Mouse (Mus musculus): ENCODE measurements around the gene Krt33b.

Krt33b gene

DNA sequence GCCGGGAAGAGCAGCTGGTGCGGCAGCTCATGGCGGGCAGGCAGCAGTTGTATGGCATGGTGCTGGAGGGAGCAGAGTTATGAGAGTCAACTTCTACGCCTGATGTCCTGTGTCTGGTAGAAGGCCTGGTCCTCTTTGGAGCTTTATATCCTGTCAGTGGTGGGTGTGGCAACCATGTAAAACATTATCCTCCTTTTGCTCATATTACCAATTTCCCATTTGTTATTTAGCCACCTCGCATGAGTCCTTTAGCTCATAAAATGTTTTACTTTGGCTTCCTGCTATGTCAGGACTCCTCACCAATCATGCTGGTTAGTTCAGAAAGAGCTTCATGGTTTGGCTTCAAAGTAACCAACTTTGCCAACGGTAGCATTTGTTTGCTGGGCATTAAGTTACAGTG, at the start of gene Krt33b:
Krt33b (minus strand) TSS at position 101 of the 400 bp plus-strand sequence.
- DNase-seq: no peak

DNA sequence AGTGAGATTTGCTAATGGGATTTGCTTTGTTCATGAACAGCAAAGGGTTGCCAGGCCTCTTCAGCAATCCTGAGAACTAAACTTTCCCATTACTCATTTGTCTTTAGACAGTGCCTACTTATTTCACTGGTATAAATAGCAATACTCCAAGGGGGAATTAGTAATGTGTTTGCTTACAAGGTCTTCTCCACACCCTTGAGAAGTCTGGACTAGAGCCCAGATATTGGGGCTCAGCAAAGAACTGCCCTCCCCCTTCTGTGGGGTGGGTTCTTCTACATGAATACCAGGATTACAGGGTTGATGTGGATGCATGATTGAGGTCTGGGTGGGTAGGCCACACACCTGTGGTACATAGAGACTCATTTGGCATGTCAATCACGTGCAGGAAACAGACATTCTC, 44.2 kb upstream of the Krt33b start:
- DNase-seq: no peak

DNA sequence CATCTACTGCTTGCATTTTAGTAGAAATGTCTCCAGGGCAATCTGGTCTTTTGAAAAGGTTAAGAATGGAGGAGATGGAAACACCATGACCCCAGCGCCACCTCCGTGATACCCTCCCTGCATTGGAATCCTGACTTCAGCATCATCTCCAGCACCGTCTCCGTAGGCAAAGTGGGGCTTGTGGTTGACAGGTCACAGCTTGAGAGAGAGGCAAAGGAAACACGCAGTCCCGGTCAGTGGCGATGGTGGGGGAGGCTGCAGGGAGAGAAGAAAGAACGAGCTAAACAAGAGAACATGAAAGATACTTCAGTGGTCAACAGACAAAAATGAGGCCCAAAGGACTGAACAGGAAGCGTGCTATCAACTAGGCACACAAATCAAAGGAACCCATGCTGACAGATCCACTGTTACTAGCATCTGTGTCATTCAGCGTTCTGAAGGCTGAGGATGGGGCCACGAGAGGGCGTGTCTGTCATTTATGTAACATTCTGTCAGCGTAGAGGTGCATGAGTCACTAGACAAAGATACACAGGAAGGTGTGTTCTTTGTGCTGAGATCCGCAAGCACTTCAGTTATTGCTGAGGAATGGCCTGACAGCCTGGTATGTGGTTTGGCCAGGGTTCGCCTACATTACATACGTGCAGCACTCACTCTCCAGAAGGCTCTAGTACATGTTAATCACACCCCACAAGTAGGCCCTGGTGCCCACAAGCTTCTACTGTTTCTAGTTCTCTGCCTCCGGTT, 37.8 kb upstream of the Krt33b start:
- no peak for DNase-seq

DNA sequence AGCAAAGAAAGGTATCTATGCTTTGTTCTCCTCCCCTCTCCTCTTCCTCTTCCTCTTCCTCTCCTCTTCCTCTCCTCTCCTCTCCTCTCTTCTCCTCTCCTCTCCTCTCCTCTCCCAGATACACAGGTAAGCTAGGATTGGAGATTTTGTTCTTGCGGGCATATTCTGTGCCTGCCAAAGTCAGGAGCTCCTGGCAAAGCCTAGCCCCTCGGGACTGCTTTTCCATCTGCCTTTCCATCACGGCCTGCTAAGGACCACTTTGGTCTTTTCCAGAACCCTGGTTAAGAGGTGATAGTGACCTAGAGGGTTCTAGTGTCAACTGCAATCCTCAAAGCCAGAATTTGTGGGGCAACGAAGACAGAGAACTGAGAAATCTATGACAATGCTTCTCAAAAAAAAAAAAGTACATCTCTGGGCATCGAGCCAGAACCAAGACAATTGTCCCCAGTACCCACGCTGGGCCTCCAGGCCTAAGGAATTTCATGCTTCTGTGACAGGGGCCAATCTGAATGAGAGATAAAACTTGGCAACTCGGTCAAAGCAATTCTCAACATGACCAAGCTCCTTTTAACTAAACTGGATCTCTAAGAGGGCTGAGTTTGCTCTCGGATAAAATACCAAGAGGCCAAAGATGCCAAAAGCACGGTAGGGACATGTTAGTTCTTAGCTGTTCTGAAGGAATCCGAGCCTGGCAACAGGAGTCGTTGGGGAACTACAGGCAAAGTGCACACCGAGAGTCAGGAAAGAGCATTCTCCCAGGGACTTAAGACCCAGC, 36.8 kb upstream of the Krt33b start:
- DNase-seq: no peak

DNA sequence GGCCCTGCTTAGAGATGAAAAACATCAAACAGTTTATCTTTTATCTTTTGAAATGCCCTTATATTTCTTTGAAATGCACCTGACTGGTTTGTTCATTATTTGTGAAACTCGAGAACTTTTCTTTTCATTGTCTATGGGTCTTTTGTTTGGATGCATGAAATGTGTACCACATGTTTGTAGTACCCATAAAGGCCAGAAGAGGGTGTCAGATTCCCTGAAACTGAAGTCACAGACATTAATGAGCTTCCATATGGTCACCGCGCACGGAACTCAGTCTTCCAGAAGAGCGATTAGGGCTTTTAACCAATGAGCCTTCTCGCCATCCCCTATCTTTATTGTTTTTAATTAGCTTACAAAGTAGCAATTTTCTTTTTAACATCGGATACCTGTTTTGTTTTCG, 29.2 kb upstream of the Krt33b start:
- DNase-seq: no peak

DNA sequence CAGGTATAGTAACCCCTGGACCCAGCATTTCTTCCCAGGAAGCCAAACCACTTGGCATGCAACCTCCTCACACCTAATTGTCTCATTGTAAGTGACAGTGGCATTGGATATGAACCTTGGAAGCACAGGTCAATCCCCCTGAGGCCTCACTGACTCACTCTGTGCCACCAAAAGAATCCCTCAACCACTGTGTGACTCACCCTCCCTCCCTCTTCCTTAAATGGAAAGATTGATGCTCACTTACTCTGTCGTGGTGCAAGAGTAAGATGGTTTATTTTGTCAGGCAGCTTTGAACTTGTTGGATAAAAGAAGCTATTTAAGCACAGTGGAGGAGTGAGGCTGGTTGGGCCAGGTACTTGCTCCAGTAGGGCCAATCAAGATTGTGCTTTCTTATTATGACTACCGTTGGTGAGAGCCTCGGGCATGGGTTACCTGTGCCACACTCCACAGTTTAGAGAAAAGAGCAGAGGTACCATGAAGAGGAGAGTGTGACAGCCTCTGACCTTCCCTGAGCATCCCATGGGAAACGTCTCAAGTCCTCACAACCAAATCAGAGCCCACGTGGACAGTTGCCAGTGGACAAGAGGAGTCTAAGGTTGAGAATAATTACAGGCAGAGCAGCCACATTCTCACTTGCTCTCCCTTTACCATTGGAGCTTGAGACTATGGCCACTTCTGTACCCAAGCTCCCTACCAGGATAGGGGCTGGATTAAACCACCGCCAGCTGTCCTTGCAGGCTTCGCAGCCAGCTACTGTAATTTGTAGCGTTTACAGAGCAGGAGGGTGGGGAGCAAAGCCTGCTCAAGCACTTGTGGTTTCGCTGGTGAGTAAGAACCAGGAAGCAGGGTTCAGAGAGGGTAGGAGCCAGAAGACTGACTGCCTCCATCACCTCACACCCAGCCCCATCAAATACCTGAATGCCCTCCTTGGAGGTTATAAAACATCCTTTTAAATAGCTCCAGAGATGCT, 26.3 kb upstream of the Krt33b start:
- no peak for DNase-seq

DNA sequence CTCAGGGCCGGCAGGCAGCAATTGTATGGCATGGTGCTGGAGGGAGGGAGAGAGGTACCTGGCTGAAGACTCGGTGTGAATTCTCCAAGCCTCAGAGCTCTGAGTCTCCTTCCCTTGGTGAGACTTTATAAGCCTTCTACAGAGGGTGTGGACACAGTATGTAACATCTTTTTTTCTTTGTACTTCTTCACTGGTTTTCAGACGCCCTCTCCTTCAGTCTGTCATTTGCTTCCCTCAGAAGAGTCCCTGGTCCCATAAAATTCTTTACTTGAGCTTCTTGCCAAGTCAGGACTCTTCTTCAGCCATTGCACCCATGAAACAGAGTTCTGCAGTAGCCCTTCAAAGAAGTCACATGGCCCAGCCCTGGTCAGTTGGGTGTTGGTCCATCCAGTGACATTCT, 20.8 kb upstream of the Krt33b start, which contains the start of gene Krt31:
Krt31 (minus strand) TSS at position 101 of the 400 bp plus-strand sequence.
- DNase-seq: no peak

DNA sequence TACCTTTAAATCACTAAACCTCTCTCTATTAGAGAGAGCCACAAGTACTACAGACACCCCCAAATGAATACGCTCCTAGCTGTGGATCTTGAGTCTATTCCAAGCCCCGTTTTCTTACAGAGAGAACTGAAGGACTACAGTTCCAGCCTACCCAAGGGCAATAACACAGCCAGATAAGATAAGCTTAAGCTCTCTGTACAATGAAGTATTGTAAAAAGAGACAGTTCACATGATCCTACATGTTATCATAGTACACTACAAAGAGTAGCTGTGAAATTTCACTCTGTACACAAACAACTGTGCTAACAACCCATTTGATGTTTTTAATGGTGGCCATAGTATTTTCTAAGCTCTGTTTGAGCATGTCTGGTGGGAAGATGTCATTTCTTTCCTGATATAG, 17.5 kb upstream of the Krt33b start:
- no peak for DNase-seq

DNA sequence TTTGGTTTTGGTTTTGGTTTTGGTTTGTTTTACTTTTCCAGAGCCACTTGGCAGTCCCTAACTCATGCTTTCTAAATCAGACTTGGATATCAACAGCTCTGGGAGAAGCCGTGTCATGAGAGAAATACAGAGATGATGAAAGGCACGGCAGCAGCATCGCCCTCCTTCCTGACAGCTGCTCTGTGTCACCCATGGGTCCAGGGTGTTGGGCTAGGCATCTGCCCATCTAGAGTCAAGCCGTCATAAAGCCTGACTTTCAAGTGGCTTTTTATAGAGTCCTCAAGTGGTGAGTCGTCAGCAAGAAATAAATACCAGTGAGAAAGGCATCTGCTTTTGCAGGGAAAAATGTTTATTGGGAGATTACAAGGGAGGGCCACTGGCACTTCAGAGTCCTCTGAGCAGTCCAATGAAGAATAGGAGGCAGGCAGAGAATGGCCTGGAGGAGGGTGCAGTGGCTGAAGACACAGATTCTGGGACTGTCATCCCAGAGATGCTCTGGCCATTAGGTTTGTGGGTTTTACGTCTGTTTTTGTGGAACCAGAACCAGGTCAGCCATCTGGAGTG, 16.7 kb upstream of the Krt33b start:
- no peak for DNase-seq

DNA sequence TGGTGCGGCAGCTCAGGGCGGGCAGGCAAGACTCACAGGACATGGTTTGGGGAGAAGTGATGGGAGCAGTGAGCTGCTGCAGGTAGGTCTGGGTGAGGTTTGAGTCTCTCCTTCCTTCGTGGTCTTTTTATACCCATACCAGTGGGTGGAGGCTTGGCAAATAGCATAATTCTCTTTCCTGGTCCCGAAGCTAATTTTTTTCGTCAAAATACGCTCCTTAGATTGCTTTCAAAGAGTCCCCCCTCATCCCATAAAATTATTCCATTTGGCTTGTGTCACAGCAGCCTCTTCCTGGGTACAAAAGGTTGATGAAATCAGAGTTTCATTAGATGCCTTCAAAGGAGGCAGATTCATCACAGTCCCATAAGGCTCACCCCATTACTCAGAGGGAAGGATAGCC, 11.8 kb upstream of the Krt33b start, which contains the start of gene Krt34:
Krt34 (minus strand) TSS at position 101 of the 400 bp plus-strand sequence.
- DNase-seq: no peak

DNA sequence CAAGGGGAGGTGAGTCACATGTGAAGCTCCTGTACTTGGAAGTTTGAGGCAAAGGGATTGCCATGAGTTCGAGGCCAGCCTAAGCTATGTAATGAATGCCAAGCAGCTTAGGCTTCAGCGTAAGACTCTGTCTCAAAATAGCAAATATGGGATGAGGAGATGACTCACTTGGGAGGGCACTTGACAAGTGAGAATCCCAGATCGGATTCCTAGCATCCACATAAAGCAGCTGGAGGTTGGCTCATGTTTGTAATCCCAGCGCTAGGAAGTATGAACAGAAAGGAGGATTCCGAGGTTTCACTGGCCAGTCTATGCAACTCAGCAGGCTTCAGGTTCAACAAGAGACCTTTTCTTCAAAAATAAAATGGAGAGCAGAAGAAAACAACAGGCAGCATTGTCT, 8.2 kb downstream of the Krt33b start:
- no peak for DNase-seq

DNA sequence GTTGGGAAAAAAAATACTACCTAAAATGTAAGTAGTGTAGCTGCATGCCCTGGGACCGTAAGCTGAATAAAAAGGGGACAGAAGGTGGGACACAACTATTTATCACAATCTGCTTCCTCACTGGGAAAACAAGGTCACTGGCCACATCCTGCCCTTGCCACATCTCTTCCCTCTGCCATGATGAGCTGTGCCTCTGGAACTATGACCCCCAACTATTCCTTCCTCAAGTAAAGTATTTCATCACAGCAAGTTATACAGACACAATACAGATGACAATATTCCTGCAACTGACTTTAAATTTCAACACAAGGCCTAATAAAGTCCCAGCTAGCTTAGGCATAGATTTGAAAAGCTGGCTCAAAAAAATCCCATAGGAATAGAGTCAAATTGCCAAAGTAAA, 10.2 kb downstream of the Krt33b start:
- no peak for DNase-seq

DNA sequence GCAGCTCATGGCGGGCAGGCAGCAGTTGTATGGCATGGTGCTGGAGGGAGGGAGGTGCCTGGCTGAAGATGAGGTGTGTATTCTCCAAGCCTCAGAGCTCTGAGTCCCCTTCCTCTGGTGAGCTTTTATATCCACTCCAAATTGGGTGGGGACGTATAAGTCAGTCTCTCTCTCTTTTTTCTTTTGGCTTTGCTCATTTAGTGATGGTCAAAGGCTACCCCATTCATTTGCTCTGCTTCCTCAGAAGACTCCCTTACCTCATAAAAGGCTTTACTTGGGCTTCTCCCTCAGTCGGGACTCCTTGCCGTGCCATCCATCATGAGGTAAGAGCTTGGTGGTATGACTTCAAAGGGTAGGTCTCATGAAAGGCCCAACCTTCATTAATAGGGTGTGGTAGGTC, 13.6 kb downstream of the Krt33b start, which contains the start of gene Krt33a:
Krt33a (minus strand) TSS at position 101 of the 400 bp plus-strand sequence.
- DNase-seq: no peak

DNA sequence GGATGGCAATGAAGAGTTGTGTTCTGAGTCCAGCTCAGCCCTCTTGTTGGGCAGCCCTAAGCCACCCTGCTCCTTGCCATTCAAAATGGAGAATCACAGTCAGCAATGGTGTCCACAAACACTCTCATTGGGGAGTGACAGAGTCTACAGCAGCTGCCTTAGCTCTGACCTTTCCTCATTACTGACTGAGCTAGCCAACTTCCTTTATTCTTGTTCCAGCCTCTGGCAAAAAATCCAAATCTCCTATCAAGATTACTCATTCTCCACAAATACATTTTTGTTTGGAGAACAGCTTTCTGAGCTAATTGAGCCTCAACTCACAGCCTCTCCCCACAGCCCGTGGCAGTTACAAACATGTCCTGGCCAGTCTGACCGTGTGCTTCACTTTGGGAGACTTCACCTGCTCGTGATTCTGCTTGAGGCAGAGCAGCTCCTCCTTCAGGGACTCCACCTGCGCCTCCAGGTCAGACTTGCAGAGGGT, 15.9 kb downstream of the Krt33b start:
- no peak for DNase-seq

DNA sequence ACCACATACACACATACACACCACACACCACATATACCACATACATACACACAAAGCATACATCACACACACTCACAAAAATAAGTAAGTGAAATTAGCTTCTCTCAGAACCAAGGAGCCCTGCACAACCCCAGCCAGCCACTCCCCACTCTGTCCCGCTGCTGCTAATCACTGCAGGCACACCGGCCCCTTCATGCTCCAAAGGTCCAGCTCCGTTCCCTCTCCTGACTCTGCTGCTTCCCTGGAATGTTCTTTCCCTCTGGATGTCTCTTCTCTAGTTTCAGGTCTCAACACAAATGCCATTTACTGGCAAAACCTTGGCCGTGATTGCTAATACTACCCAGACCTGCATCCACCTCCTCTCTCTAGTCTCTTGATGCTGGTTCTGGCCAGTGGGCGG, 19.0 kb downstream of the Krt33b start:
- DNase-seq: no peak

DNA sequence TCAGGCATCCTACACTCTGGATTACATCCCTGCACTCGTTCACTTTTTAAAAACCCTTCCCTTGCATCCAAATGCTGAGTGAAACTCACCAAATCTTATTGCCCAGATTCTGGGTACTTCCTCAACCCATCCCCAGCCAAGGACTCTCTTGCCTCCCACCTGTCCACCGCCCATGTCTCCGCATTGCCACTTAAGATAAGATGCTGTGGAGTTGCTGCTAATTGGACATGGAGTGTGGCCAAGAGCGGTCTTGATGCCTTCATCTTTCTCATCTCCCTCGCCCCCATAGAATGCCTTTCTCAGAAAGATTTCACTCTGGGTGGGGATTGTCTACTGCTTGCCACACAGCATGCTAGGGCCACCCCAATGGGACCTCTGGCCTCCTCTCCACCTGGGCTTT, 21.3 kb downstream of the Krt33b start:
- no peak for DNase-seq

DNA sequence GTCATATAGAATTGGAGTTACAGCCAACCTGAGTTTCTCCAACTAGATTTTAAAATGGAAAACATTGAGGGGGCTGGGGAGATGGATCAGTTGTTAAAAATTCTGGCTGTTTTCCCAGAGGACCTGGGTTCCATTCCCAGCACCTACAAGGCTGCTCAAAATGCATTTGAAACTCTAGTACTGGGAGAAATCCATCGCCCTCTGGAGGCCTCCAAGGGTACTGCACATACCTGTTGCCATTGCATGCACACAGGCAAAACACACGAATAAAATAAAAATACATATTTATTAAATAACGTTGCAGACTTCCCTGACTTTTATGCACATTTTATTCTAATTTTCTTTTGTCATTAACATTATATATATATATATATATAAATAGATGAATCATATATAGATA, 23.0 kb downstream of the Krt33b start:
- no peak for DNase-seq

DNA sequence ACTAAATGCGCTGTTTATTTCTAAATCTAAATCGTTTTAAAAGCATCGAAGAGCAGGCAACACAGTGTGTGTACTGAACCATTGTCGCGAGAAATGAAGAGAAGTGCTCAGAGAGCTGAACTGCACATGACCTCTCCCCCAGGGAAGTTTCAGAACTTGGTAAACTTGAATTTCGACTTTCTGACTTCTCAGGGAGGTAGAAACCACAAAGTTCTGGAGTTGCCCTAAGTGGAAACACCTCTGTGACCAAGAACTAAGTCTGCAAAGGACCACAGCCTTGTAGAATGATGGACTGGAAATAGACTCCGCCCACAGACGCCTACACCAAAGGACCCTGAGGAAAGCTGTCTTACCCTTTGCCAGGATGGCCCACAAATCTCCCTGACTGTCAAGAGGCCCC, 23.8 kb downstream of the Krt33b start:
- no peak for DNase-seq

DNA sequence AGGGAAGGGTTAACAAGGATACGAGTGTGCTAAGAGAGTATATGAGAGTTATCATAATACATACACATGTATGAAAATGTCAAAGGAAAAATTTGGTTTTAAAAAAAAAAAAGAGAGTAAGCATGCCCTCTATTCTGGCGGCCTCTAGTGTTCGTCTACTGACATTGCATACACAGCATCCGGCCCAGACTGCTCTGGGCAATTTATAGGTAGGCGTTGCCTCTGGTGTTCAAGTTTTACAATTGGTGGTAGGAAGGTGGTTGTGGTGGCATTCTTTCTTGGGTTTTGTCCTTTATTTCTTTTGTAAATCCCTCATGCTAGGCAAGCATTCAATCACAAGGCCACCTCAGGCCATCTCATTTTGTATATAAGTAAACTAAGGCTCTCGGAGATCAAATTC, 24.8 kb downstream of the Krt33b start:
- DNase-seq: peak; percentile 39 to 58

DNA sequence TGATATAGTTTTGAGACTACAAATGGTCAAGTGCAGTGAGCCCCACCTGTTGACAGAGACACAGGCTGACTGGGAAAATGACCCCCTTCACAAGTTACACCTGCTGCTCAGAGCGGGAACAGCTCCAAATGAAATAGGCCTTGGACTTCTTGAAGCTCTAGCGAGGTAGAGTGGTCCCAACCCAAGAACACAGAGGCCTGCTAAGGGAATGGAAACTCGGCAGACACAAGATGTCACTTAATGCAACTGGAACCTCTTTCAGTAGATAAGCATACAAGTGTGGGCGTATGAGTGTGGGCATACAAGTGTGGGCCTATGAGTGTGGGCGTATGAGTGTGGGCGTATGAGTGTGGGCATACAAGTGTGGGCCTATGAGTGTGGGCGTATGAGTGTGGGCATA, 30.6 kb downstream of the Krt33b start:
- DNase-seq: no peak

DNA sequence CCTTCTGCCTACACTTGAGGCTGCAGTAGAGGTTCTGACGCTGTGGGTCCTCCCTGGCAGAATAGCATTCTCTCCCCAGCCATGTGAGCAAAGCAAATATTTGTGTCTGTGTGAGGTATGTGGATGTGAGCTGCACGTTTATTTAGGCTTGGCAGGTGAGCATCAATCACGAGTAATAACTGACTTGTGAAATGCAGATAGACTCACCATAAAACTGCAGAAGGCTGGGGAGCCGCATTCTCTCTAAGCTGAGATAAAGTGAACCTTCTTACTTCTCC, 35.3 kb downstream of the Krt33b start:
- no peak for DNase-seq

DNA sequence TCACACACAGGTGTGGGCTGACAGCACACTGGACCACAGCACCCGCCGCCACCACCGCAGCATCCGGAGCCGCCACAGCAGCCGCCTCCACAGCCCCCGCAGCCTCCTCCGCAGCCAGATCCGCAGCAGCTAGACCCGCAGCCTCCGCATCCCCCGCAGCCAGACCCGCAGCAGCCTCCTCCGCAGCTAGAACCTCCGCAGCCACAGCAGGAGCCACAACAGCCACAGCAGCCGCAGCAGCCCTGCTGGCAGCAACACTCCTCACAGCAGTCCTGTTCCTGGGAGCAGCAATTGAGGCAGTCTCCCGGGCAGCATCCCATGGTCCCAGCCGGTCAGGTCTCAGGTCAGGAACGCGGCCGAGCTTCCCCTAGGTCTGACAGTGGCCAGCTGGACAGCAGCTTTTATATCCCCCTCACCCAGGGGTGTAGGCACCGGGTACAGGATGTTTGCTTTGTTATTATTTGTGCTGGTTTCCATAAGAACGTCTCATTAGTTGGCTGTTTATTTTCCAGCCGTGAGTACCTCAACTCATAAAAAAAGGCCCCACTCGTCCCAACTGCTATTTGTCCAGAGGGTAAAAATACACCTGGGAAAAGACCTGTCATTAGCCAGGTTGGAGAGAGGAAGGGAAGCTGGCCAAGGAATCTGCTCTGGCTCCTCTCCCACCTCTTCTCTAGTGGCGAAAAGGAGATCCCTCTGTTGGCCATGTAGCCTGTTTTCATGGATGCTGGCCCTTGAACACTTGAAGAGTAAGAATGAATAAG, 35.9 kb downstream of the Krt33b start, which contains the start of gene Krtap17-1:
Krtap17-1 (minus strand) TSS at position 375 of the 764 bp plus-strand sequence.
- DNase-seq: no peak
